Mouse (Mus musculus) MEL (cell line): Measurements from ENCODE around the gene Cd247.

Experiments used
- CHD2 ChIP-seq: IDR thresholded peaks from 2 replicates; pipeline ENCODE4 v1.6.1; 2011; ENCODE audit warnings: low read length, improper control_type of control experiment
- CTCF ChIP-seq, 3 experiments: IDR thresholded peaks in 2 of 3; conservative IDR thresholded peaks in 1 of 3; 2 replicates each; pipeline ENCODE4 v1.5.1; 2011 to 2012; ENCODE audit warnings: low read length in 3 of 3, low read depth in 2 of 3, mild to moderate bottlenecking in 2 of 3, improper control_type of control experiment in 1 of 3, inconsistent platforms in 1 of 3, mixed read lengths in 1 of 3, moderate library complexity in 1 of 3; ENCODE audit not compliant: control insufficient read depth in 1 of 3, insufficient read depth in 1 of 3, poor library complexity in 1 of 3, severe bottlenecking in 1 of 3
- EP300 ChIP-seq, 2 experiments: IDR thresholded peaks; 2 replicates each; pipeline ENCODE4 v1.6.1; 2011; ENCODE audit warnings: improper control_type of control experiment in 2 of 2, low read length in 2 of 2, low read depth in 1 of 2, mild to moderate bottlenecking in 1 of 2
- GATA1 ChIP-seq: IDR thresholded peaks from 2 replicates; pipeline ENCODE4 v1.6.1; 2011; ENCODE audit warnings: low read depth, low read length, improper control_type of control experiment
- HCFC1 ChIP-seq: IDR thresholded peaks from 2 replicates; pipeline ENCODE4 v1.6.1; 2012; ENCODE audit warnings: low read depth, mild to moderate bottlenecking, inconsistent platforms, low read length, improper control_type of control experiment, moderate library complexity
- MAFK ChIP-seq: IDR thresholded peaks from 2 replicates; pipeline ENCODE4 v1.6.1; 2011; ENCODE audit warnings: low read depth, mild to moderate bottlenecking, low read length, improper control_type of control experiment, borderline replicate concordance
- MAX ChIP-seq: IDR thresholded peaks from 2 replicates; pipeline ENCODE4 v1.6.1; 2011; ENCODE audit warnings: low read length, improper control_type of control experiment
- POLR2A ChIP-seq, 2 experiments: IDR thresholded peaks; 2 replicates each; pipeline ENCODE4 v1.6.1; 2011 to 2012; ENCODE audit warnings: low read length in 2 of 2, mild to moderate bottlenecking in 2 of 2, control low read depth in 1 of 2, improper control_type of control experiment in 1 of 2, low read depth in 1 of 2, moderate library complexity in 1 of 2; ENCODE audit not compliant: control insufficient read depth in 1 of 2, insufficient read depth in 1 of 2, poor library complexity in 1 of 2
- POLR2AphosphoS2 ChIP-seq: IDR thresholded peaks from 2 replicates; pipeline ENCODE4 v1.6.1; 2011; ENCODE audit warnings: low read length, improper control_type of control experiment
- TAL1 ChIP-seq: IDR thresholded peaks from 2 replicates; pipeline ENCODE4 v1.6.1; 2012; ENCODE audit warnings: mild to moderate bottlenecking, inconsistent platforms, low read length, moderate library complexity, mixed read lengths
- TBP ChIP-seq: IDR thresholded peaks from 2 replicates; pipeline ENCODE4 v1.8.0; 2011; ENCODE audit warnings: low read depth, low read length, improper control_type of control experiment
- TCF12 ChIP-seq: IDR thresholded peaks from 2 replicates; pipeline ENCODE4 v1.6.1; 2014; ENCODE audit warnings: low read depth, mild to moderate bottlenecking, inconsistent platforms, low read length, improper control_type of control experiment, moderate library complexity
- USF1 ChIP-seq: IDR thresholded peaks from 2 replicates; pipeline ENCODE4 v1.6.1; 2014; ENCODE audit warnings: low read depth, mild to moderate bottlenecking, inconsistent platforms, low read length, improper control_type of control experiment, moderate library complexity

GRCm38 (mm10) chr1:165922488-165922887 lies 134.0 kb downstream of the Cd247 start:
- TF ChIP-seq CTCF (IDR thresholded peaks at IDR 0.05 in 2 of 3, conservative IDR thresholded peaks at IDR 0.05 in 1 of 3; ENCODE audit: control insufficient read depth in 1 of 3, insufficient read depth in 1 of 3, low read depth in 2 of 3, low read length in 3 of 3, poor library complexity in 1 of 3, severe bottlenecking in 1 of 3) = no peak
- TF ChIP-seq MAFK = no peak
- TF ChIP-seq USF1 = no peak
- no peak for TF ChIP-seq TCF12
- no peak for TF ChIP-seq GATA1
- no peak for TF ChIP-seq CHD2
- no peak for TF ChIP-seq TBP
- no peak for TF ChIP-seq TAL1
- TF ChIP-seq POLR2A (IDR thresholded peaks at IDR 0.05; ENCODE audit: control insufficient read depth in 1 of 2, insufficient read depth in 1 of 2, low read depth in 1 of 2, low read length in 2 of 2, poor library complexity in 1 of 2) = no peak
- no peak for TF ChIP-seq EP300 (IDR thresholded peaks at IDR 0.05; ENCODE audit: low read depth in 1 of 2, low read length in 2 of 2)
- no peak for TF ChIP-seq MAX
- TF ChIP-seq HCFC1 = no peak
- TF ChIP-seq POLR2AphosphoS2 = no peak
